Mouse (Mus musculus) naive thymus-derived CD4-positive, alpha-beta T cell, adult 2 months (primary cell): ENCODE results near the gene Dynlrb1.
A peak's percentile ranks its signal among the peaks of the same experiment; 100 is the strongest.

Experiments used
- DNase-seq: peaks from one replicate; pipeline ENCODE4 v3.0.0-alpha.2; 2011; ENCODE audit warnings: low read depth

Dynlrb1 gene

GRCm38 (mm10) chr2:155236362-155236992 is at the start of gene Dynlrb1:
TSS of gene Dynlrb1 (plus strand) at chr2:155236533.
- DNase-seq: peak; percentile 97

DNA sequence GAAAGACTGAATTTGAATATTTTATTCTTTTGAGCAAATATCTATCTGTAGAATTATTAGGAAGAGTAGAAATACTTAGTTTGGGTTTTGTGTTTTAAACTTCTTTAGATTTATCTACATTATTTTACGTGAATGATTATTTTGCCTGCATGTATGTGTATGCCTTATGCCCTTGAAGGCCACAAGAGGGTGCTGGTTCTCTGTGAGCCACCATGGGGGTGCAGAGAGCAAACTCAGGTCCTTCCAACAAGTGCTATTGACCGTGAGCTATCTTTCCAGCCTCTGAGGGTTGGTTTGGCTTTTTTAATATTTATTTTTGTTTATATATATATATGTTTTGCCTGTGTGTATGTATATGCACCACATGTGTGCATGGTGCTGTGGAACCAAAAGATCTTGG is 28.9 kb upstream of the Dynlrb1 start:
- peak; percentile 46 for DNase-seq

DNA sequence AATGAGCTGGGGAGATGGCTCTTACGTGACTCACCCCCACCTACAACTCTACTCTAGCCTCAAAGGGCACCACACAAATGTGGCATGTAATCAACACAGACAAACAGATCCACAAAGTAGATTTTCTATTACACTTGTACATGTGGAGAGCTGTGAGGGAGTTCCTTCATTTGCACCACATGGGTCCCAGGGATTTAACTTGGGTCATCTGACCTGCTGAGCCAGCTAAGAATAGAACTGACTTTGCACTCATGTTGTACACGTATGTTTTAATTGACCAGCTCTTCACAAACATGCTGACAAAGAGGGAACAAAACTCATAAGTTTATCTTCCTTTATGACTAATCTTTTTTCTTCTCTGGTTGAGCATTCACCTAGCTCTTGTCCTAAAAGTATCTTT is 13.2 kb upstream of the Dynlrb1 start:
- DNase-seq: no peak

DNA sequence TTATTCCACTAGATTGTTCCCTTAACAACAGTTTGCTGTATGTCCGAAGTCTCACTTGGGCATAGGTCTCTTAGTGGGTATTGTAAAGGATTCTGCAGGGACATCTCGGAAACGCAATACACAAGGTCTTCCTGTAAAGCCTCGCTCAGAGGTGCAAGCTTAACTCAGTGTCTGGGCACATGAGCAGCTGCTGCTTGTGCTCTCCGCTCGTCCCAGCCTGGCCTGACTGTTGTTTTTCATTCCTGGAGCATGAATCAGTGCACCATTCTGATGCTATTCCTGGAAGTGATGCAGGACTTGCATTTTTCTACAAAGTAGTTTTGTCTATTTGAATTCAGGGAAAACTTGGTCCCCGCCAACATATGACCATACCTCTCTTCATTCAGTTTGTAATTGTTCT is 11.6 kb upstream of the Dynlrb1 start:
- no peak for DNase-seq

DNA sequence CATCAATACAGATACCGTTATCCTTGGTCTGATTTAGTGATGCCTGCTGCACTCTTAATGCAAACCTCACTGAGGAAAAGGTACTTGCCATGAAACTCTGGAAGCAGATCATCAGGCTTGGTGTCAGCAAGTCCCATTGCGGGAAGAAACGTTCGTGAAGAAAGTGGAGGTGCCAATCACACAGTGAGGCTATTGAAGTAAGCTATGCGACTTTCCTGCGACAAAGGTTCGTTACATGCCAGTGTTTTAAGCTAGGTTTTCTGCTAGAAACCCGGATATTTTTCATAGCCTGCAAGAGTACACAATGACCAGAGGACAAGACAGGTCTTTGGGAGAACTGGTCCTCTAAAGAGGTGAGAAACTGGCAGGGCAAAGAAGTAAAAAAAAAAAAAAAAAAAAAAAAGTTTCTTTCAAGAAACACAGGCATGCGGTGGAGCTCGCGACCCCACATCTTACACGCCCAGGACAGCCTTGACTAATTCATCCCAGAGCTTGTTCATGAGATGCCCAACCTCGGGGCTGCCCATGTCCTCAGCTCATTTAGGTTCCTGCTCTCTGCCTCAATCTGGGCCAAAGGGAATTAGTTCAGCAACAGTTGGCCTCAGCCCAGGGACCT is 479 bp upstream of the Dynlrb1 start:
- peak; percentile 50 for DNase-seq

- peak; percentile 34 for DNase-seq
Measured at GRCm38 (mm10) chr2:155237276-155237675, 943 bp downstream of the Dynlrb1 start.

GRCm38 (mm10) chr2:155240915-155241314 is 4.6 kb downstream of the Dynlrb1 start:
- DNase-seq: peak; percentile 43

DNA sequence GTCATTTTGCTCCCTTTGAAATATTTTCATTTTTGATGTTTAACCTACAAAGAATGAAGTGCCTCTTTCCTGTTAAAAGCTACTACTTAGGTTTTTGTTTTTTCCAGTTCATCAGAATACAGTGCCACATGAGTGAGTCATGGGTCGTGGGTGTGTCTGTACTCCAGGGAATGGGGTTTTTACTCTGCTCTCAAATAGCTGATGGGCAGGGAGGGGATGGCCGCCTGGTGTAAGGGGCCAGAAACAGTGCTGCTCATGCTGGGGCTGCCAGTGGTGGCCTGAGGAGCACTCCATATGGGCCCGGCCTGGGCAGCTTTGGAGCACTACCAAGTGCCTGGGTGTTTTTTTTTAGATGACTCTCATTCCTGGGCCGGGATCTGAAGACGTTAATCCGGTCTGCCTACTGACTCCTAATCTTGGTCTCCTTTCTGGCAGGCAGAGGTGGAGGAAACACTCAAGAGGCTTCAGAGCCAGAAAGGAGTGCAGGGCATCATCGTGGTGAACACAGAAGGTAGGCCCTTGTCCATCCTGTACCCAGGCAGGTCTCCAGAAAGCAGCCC is 6.0 kb downstream of the Dynlrb1 start:
- no peak for DNase-seq

DNA sequence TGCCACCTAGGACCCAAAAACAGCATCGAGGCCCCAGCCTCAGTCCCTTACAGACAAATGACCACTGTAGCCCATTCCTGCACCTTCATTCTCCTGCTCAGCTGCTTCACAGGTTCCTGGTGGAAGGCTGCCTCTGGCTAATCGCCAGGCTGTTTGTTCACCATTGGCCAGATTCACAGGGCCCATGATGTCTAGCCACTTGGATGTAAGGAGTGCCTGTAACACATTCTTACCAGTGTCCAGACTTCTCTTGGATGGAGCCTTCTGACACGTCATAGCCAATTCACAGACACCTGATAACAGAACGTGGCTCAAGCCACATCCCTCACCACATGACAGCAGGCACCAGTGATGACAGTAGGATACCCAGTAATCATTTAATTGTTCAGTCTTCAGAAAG is 9.9 kb downstream of the Dynlrb1 start:
- no peak for DNase-seq

- DNase-seq: no peak
Measured at GRCm38 (mm10) chr2:155248206-155248605, 11.9 kb downstream of the Dynlrb1 start.

DNA sequence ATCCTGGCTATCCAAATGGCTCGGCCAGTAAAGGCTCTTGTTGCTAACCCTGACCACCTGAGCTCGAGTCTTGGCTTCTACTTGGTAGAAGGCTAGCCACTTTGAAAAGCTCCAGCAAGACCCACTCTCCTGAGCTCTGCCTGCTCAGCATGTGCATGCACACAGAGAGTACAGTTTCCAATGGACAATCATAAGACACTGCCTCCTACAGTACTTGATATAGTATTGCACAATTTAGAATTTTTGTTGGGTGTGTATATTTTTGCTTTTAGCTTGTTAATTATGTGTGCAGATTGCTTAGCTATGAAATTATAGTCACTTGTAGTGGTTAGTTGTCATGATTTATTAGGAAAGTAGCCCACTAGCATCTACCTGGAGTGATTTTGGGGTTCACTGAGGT is 12.4 kb downstream of the Dynlrb1 start:
- no peak for DNase-seq

DNA sequence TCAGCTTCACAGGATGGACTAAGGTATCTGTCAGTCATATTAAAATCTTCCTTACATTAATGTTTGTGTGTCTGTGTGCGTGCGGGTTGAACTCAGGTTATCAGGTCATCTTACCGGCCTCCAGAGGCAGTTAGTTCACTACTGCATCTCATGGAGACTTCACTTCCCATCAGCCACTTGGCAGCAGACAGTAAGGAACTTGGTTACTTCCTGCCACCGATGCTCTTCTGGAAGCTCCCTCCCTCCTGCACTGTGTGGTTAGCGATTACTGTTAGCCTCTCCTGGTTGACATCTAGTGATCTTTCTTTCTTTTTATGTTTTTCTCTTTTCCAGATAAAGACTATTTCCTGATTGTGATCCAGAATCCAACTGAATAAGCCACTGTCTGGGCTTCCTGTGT is 13.3 kb downstream of the Dynlrb1 start:
- DNase-seq: no peak

DNA sequence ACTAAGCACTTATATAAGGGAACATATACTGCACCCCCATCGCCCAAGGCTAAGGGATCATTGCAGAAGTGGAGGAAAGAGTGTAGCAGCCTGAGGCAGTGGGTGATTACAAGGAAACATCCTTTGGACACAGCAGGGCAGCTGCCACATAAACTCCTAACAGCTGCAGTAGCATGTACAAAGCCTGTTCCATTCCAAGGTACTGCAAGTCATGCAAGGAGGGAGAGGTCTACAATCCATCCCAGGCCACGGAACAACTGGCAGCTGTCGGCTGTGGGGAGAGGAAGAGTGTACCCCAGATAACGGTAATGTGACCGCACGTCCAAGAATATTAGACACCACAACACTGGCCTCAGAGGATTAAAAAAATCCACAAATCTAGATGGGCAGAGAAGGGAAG is 29.2 kb downstream of the Dynlrb1 start:
- no peak for DNase-seq

GRCm38 (mm10) chr2:155266896-155267295 is 30.6 kb downstream of the Dynlrb1 start:
- DNase-seq: no peak

- DNase-seq: peak; percentile 25
Measured at GRCm38 (mm10) chr2:155271957-155272356, 35.6 kb downstream of the Dynlrb1 start.

DNA sequence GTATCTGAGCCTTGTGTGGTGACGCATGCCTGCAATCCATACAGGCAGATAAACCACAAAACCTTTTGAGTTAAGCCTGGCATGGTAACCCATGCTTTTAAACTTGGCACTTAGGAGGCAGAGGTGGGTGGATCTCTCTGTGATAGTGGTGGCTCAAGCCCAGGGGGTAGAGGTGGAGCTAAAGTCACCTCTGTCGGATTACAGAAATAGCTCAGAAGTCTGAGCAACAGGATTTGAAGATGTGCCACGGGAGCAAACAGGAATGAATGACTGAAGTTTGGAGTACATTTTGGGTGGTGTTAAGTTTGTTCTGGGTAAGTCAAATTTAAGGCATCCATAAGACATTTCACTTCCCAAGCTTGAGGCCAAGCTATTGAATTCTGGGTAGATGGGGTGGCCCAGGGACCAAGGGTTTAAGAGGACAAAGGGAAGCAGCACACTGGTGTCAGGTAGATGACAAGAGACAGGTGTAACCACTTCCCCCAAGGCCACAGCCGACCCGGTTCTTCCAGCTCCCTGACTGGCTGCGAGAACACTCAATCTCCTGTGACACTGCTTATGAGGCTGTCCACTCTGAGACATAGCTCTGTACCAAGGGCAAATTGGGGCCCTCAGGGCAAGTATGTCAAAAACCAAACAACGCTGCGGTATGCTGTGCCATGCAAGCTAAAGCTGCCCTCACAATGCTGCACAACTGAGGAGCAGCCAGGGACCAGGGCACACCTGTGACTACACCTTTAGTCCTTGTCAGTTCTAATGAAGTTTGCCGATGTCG is 36.2 kb downstream of the Dynlrb1 start:
- DNase-seq: no peak

DNA sequence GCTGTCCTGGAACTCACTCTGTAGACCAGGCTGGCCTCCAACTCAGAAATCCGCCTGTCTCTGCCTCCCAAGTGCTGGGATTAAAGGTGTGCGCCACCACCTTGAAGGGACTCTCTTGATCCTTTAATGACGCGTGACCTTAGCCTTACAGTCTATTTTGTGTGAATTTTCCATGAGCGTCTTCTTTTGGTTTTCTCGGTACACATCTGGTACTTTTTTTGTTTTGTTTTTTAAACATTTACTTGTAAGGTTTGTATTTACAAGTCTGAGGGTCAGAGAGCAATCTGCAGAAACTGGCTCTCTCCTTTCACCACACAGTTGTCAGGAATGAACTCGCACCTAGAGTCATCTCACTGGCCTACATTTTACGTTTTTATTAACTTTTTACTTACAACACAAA is 37.3 kb downstream of the Dynlrb1 start:
- no peak for DNase-seq

DNA sequence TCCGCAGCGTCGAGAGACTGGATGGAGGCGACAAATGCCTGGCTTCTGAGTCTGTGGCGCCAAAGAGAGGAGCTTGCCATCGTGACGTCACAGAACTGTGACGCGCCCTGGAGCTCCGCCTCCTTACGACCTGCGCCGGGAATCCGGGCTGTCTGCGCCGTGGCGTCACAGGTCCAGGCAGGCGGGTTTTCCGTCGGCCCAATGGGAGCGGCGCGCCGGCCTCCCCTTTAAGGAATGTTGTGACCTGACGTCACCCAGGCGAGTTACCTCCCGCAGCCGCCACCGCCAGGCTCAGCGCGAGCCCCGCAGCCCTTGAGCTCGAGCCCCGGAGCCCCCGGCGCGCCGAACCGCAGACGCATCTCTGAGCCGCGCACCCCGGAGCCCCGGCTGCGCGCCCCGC is 39.9 kb downstream of the Dynlrb1 start, which contains the start of gene Map1lc3a:
TSS of gene Map1lc3a (plus strand) at position 103 of the 400 bp plus-strand sequence.
- peak; percentile 98 for DNase-seq

DNA sequence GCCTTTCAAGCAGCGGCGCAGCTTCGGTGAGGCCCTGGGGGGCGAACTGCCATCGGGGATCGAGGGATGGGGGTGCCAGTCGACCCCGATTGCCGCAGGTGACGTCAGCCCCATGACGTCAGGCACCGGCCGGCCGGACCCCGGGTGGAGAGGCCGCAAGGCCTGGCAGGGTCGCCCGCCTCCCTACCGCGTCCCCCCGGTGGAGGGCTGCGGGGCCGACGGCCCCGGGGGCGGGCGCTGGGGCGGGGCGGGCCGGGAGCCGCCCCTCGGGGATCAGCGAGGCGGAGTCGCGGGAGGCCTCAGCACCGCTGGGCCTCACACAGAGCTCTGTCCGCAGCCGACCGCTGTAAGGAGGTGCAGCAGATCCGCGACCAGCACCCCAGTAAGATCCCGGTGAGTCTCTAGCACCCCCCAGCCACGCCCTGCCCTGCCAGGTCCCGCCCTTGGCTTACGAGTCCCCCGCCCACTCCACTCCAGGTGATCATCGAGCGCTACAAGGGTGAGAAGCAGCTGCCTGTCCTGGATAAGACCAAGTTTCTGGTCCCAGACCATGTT is 40.4 kb downstream of the Dynlrb1 start:
- peak; percentile 77 for DNase-seq

DNA sequence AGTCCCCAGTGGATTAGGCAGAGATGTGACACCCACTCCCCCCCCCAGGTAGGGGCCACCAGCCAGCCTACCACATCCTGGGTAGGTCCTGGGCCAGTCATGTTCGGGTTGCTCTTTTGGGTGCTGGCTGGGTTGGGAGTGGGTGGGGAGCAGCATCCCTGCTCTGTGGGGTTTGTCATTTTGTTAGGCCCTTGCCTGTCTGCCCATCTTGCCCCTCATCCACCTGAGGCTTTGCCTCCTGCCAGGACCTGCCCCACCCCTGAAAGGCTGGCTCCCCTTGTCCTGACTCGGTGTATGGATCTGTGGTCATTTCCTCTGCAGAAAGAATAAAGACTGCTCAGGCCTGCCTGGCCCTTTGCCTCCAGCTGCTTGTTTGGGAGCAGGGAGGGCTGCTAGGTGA is 41.4 kb downstream of the Dynlrb1 start:
- DNase-seq: peak; percentile 38

DNA sequence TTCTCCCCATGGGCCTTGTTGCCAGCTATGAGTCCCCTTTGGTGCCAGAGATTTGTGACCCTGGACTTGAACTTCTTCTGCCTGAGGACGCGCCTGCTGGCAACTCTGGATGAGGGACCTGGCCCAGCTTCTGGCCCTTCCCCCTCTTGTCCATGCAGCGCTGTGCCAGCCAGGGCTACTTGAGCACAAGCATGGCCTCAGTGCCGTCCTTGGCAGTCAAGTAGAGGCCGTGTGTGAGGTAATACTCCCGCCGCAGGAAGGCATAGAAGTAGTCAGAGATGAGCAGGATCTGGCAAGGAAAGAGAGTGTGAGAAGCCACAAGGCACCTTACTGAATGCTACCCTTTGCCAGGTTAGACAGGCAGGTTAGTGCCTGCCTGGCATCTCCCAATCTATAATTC is 42.0 kb downstream of the Dynlrb1 start:
- no peak for DNase-seq

- DNase-seq: no peak
Measured at GRCm38 (mm10) chr2:155279163-155279562, 42.8 kb downstream of the Dynlrb1 start.

DNA sequence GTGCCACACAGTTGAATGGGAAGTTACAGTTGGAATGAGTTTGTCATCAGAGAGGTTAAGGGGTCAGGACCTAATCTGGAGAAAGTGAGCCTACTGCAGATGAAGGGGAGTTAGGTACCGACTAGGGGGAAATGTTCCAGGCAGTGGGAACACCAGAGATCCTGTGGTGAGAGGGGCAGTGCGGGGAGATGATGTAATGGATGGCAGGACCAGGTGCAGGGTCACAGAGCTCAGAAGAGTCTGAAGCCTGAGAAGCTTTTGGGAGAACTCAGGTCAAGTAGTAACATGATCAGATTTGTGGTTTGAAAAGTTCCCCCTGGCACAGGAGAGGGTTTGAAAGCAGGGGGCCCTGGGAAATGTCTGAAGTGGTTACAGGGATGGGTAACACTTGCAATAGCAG is 43.8 kb downstream of the Dynlrb1 start:
- DNase-seq: no peak
